Mouse (Mus musculus): ENCODE measurements around the gene Ccdc136.

DNA sequence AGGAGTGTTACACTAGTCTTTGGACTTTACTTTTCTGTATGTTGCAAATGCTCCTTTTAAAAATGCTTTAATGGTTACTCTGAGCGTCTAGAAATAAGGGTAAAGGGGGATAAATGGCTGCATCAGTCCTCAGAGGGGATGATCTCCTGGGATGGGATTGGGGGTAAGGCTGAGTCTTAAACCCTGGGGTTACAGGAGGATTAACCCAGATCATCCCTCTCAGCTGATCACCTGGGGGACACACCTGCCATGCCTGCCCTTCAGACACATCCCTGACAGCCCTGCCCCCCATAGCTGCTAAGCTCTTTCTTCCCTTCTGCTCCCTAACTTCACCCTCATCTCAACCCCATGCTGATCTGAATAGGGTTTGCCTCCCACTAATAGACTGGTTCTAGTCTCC is 1.8 kb upstream of the Ccdc136 start:
- TF ChIP-seq EP300 (IDR thresholded peaks at IDR 0.05; ENCODE audit: insufficient read depth, low read depth, low read length), result no peak
- TF ChIP-seq CTCF (IDR thresholded peaks at IDR 0.05), result no peak
- no peak for TF ChIP-seq POLR2A (IDR thresholded peaks at IDR 0.05; ENCODE audit: insufficient read depth, low read depth, low read length)
